Mouse (Mus musculus): ENCODE measurements at regions not wholly inside any gene's neighbourhood (a gene's known extent, or its start where the extent isn't known, plus 50 kb on each side); places are given as distances from the start of the nearest gene placed in this dataset.

DNA sequence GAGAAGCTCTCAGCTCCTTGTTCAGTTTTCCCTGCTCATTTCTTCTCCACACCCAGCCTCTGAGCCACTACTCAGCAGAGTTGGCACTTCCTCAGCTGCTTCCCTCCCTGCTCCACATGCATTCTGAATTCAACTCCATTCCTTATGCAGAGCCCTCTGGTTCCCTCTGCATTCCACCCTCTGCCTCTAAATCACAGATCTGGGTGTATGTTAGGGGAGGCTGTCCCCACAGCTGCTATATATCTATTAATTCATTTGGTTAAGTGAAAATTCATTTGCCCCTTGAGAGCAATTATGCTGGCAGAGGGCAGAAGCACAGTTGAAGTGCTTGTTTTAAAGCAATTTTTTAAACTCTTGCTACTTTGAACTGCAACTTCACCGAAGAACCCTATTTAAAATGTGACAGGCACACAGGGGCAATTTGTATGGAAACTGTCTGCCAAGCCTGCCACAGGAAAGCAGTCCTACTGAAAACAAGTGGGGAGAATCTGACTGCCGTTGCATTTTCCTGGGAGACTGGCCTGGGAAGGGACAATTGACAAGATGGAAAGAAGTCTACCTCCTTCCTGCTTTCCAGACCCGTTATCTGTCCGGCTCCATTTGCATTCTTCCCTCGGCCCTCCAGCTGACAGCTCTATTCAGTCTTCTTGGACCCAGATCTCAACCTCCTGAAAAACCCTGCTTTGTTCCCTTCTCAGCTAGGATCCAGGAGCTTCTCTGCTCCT lies 88.0 kb upstream of the Gpr141 start:
- no peak for DNase-seq (ENCODE audit: extremely low read depth, low read depth, low spot score)
- Histone ChIP-seq H3K79me2 (ENCODE audit: control insufficient read depth, insufficient read depth, low read length) (no peaks in the 10 kb centered on the region), H3K4me1 (ENCODE audit: control insufficient read depth, insufficient read depth, low read length) (no peaks in the 10 kb centered on the region), H3K4me3 (ENCODE audit: insufficient read depth, low read depth, low read length) (no peak overlapping the region), H3K36me3 (ENCODE audit: control insufficient read depth, insufficient read depth, low read length) (no peaks in the 10 kb centered on the region), H3K27ac (replicated peaks; ENCODE audit: insufficient read depth, low read depth, low read length) (no peak overlapping the region), H3K9ac (ENCODE audit: low read depth, low read length) (no peak overlapping the region), H3K27me3 (ENCODE audit: control insufficient read depth, insufficient read depth, low read length) (no peaks in the 10 kb centered on the region)
- 67% methylated on average over 5 of the region's 5 CpGs for WGBS
- TF ChIP-seq CTCF (IDR thresholded peaks at IDR 0.05; ENCODE audit: low read depth, low read length) (no peak), POLR2A (IDR thresholded peaks at IDR 0.05; ENCODE audit: extremely low read depth, insufficient read depth, low read length) (no peak)

DNA sequence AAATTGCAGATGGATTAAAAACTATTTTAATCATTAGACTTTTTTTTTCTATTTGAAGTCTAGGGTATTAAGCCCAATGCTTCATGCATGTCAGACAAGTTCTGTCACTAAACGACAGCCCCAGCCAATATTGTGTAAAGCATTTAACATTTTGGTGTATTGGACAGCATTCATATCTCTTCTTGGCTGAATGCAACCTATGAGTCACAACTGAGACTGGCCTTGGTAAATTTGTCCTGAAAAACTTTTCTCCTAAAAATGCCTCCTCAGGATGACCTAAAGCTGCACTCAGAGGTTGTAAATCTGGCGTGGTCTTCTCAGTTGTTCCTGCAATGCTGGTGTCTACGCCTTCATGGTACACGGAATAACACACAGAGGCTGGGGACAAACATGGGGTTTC lies 78.7 kb upstream of the Gpr141 start:
- H3K27me3 ChIP-seq (ENCODE audit: control insufficient read depth, insufficient read depth, low read length) = no peaks in the 10 kb centered on the region
- H3K4me3 ChIP-seq (ENCODE audit: insufficient read depth, low read depth, low read length) = no peak overlapping the region
- no peak overlapping the region for H3K27ac ChIP-seq (replicated peaks; ENCODE audit: insufficient read depth, low read depth, low read length)
- no peak overlapping the region for H3K9ac ChIP-seq (ENCODE audit: low read depth, low read length)
- no peak for DNase-seq (ENCODE audit: extremely low read depth, low read depth, low spot score)
- WGBS = 84% methylated on average over 4 of the region's 4 CpGs
- no peaks in the 10 kb centered on the region for H3K36me3 ChIP-seq (ENCODE audit: control insufficient read depth, insufficient read depth, low read length)
- H3K79me2 ChIP-seq (ENCODE audit: control insufficient read depth, insufficient read depth, low read length) = no peaks in the 10 kb centered on the region
- no peaks in the 10 kb centered on the region for H3K4me1 ChIP-seq (ENCODE audit: control insufficient read depth, insufficient read depth, low read length)
- TF ChIP-seq CTCF (IDR thresholded peaks at IDR 0.05; ENCODE audit: low read depth, low read length) (no peak), POLR2A (IDR thresholded peaks at IDR 0.05; ENCODE audit: extremely low read depth, insufficient read depth, low read length) (no peak)

DNA sequence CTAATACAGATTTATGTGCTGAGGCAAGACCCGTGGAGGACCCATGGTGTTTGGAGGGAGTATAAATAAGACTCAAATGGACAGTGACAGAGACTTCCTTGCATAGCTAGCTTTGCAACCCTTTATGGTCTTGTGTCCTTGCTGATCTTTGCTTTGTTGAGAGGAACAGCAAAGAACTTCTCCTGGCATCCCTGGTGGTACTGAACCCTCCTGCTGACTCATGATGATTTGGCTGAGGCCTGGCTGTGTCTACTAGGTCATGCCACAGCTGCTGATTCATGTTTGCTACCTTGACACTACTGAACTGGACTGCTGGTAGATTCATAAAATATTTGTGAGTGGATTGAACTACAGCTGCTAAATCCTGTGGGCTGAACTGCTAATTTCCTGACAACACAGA lies 73.1 kb upstream of the Gpr141 start:
- no peak overlapping the region for H3K27ac ChIP-seq (replicated peaks; ENCODE audit: insufficient read depth, low read depth, low read length)
- H3K36me3 ChIP-seq (ENCODE audit: control insufficient read depth, insufficient read depth, low read length) = no peaks in the 10 kb centered on the region
- 93% methylated on average over 1 of the region's 1 CpGs for WGBS
- DNase-seq (ENCODE audit: extremely low read depth, low read depth, low spot score) = no peak
- H3K4me1 ChIP-seq (ENCODE audit: control insufficient read depth, insufficient read depth, low read length) = no peaks in the 10 kb centered on the region
- no peak overlapping the region for H3K9ac ChIP-seq (ENCODE audit: low read depth, low read length)
- no peaks in the 10 kb centered on the region for H3K27me3 ChIP-seq (ENCODE audit: control insufficient read depth, insufficient read depth, low read length)
- TF ChIP-seq CTCF (IDR thresholded peaks at IDR 0.05; ENCODE audit: low read depth, low read length) (no peak), POLR2A (IDR thresholded peaks at IDR 0.05; ENCODE audit: extremely low read depth, insufficient read depth, low read length) (no peak)
- H3K79me2 ChIP-seq (ENCODE audit: control insufficient read depth, insufficient read depth, low read length) = no peaks in the 10 kb centered on the region
- H3K4me3 ChIP-seq (ENCODE audit: insufficient read depth, low read depth, low read length) = no peak overlapping the region

DNA sequence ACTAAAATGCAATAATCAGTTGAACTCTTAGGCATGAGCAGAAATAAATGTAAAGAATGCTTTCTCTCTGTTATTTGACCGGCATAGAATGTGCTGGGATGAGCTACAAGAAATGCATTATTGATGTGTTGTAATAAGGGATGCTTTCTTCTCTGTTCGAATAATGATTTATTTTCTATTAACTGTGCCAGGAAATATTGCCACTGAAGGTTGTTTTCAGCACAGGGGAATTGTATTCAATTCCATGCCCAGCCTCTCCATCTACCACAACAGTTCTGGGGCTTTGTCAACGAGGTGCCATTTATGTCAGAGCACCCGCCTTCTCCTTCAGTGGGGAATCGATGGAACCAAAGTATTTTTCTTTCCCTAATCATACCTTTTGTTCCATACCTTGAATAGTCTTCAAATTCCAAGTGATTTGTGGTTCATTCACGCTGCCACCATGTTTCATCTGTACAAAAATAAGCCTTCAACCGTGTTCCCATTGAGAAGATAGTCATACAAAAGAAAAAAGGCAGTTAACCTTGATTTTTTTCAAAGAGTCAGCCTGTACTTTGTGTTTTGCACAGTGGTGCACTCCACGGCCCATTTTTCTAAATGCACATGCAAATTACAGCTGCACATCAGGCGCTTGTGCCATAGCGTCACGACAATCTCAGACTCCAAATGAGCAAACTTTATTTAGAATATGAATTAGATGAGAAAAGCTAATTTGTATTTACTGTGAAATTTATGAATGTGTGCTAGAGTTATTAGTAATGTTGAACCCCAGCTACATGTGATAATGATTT lies 65.1 kb upstream of the Gpr141 start:
- no peak overlapping the region for H3K27ac ChIP-seq (replicated peaks; ENCODE audit: insufficient read depth, low read depth, low read length)
- no peak overlapping the region for H3K9ac ChIP-seq (ENCODE audit: low read depth, low read length)
- no peaks in the 10 kb centered on the region for H3K4me1 ChIP-seq (ENCODE audit: control insufficient read depth, insufficient read depth, low read length)
- no peak for DNase-seq (ENCODE audit: extremely low read depth, low read depth, low spot score)
- no peaks in the 10 kb centered on the region for H3K36me3 ChIP-seq (ENCODE audit: control insufficient read depth, insufficient read depth, low read length)
- no peaks in the 10 kb centered on the region for H3K79me2 ChIP-seq (ENCODE audit: control insufficient read depth, insufficient read depth, low read length)
- TF ChIP-seq CTCF (IDR thresholded peaks at IDR 0.05; ENCODE audit: low read depth, low read length) (no peak), POLR2A (IDR thresholded peaks at IDR 0.05; ENCODE audit: extremely low read depth, insufficient read depth, low read length) (no peak)
- no peak overlapping the region for H3K4me3 ChIP-seq (ENCODE audit: insufficient read depth, low read depth, low read length)
- no peaks in the 10 kb centered on the region for H3K27me3 ChIP-seq (ENCODE audit: control insufficient read depth, insufficient read depth, low read length)
- WGBS = 86% methylated on average over 11 of the region's 11 CpGs

DNA sequence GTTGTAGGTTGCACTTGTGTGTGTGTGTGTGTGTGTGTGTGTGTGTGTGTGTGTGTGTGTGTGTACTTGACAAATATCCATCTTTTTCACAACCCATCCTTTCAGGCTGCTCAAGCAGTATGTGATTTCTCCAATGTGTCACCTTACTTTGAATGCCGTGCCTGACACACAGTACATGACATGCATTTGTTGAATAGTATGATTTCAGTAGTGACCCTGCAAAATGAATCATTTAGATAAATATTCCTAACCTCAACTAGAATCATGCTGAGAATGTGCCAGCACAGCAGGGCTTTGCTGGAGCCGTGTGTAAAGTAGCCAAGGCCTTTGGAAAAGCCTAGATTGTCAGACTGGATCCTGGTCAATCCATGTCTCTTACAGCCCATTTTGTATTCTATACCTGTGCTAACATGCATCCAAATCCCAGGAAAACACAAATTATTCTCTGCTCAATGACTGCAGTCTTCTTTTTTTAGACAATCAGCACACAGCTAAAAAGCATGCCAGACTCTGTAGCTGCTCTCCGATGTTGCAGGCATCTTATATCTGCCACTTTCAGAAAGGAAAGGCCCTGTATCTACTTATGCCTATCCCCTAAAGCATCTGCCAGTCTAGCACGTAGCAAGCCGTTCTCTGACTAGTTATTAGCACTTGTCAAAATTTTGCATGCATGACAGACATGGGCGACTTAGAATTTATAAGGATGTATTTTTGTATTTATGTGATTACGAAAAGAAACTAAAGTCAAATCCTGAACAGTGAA lies 60.0 kb upstream of the Gpr141 start:
- Histone ChIP-seq H3K27me3 (ENCODE audit: control insufficient read depth, insufficient read depth, low read length) (no peaks in the 10 kb centered on the region), H3K27ac (replicated peaks; ENCODE audit: insufficient read depth, low read depth, low read length) (no peak overlapping the region), H3K79me2 (ENCODE audit: control insufficient read depth, insufficient read depth, low read length) (no peaks in the 10 kb centered on the region), H3K4me1 (ENCODE audit: control insufficient read depth, insufficient read depth, low read length) (no peaks in the 10 kb centered on the region), H3K9ac (ENCODE audit: low read depth, low read length) (no peak overlapping the region), H3K36me3 (ENCODE audit: control insufficient read depth, insufficient read depth, low read length) (no peaks in the 10 kb centered on the region), H3K4me3 (ENCODE audit: insufficient read depth, low read depth, low read length) (no peak overlapping the region)
- 91% methylated on average over 7 of the region's 7 CpGs for WGBS
- no peak for DNase-seq (ENCODE audit: extremely low read depth, low read depth, low spot score)
- TF ChIP-seq POLR2A (IDR thresholded peaks at IDR 0.05; ENCODE audit: extremely low read depth, insufficient read depth, low read length) (no peak), CTCF (IDR thresholded peaks at IDR 0.05; ENCODE audit: low read depth, low read length) (no peak)
